Mouse (Mus musculus): ENCODE measurements around the gene Tmco1. TPM values are rescaled to one million over a fixed set of nuclear protein-coding genes. Genes with fewer than 3 reads are reported as not detected.
A peak's percentile ranks its signal among the peaks of the same experiment; 100 is the strongest.

Tmco1 gene
- polyA plus RNA-seq, 1 experiment from 2014 or later = 94.9 TPM

- Histone ChIP-seq H3K4me3 (ENCODE audit: low read depth, low read length) (no peak overlapping the region), H3K27ac (ENCODE audit: low read depth) (no peak overlapping the region), H3K9ac (ENCODE audit: low read length) (no peak overlapping the region), H3K9me3 (ENCODE audit: control insufficient read depth, low read length) (no peaks in the 10 kb centered on the region), H3K27me3 (replicated peaks; ENCODE audit: control insufficient read depth, insufficient read depth, low read length) (no peaks in the 10 kb centered on the region), H3K36me3 (ENCODE audit: control insufficient read depth, insufficient read depth, low read length) (peaks cover 11% of the 10 kb centered on the region), H3K4me2 (ENCODE audit: low read length) (no peak overlapping the region), H3K4me1 (replicated peaks; ENCODE audit: control insufficient read depth, insufficient read depth, low read length) (0 out of 2 replicates have a peak, but pooled peaks cover under 1% of the 10 kb centered on the region)
- ATAC-seq (replicated peaks; ENCODE audit: low FRiP score, low TSS enrichment, low read depth) (no peak), DNase-seq (ENCODE audit: low spot score) (no peak)
- WGBS = 77% methylated on average over 5 of the region's 5 CpGs
These were observed 71.6 kb downstream of the Tmco1 start for GRCm38 (mm10) chr1:167379751-167380150.

GRCm38 (mm10) chr1:167380223-167380622 is 72.0 kb downstream of the Tmco1 start:
- Histone ChIP-seq H3K4me2 (ENCODE audit: low read length) (no peak overlapping the region), H3K4me3 (ENCODE audit: low read depth, low read length) (no peak overlapping the region), H3K27ac (ENCODE audit: low read depth) (no peak overlapping the region), H3K36me3 (ENCODE audit: control insufficient read depth, insufficient read depth, low read length) (peaks cover 11% of the 10 kb centered on the region), H3K9me3 (ENCODE audit: control insufficient read depth, low read length) (no peaks in the 10 kb centered on the region), H3K27me3 (replicated peaks; ENCODE audit: control insufficient read depth, insufficient read depth, low read length) (no peaks in the 10 kb centered on the region), H3K9ac (ENCODE audit: low read length) (no peak overlapping the region), H3K4me1 (replicated peaks; ENCODE audit: control insufficient read depth, insufficient read depth, low read length) (no peaks in the 10 kb centered on the region)
- ATAC-seq (replicated peaks; ENCODE audit: low FRiP score, low TSS enrichment, low read depth) (no peak), DNase-seq (ENCODE audit: low spot score) (no peak)
- WGBS = 86% methylated on average over 2 of the region's 2 CpGs

- DNase-seq (ENCODE audit: low spot score) (no peak), ATAC-seq (replicated peaks; ENCODE audit: low FRiP score, low TSS enrichment, low read depth) (0 out of 2 replicates have a peak, but pooled peaks have one; percentile 51)
- Histone ChIP-seq H3K9ac (ENCODE audit: low read length) (no peak overlapping the region), H3K36me3 (ENCODE audit: control insufficient read depth, insufficient read depth, low read length) (peaks cover 6% of the 10 kb centered on the region), H3K9me3 (ENCODE audit: control insufficient read depth, low read length) (no peaks in the 10 kb centered on the region), H3K27ac (ENCODE audit: low read depth) (no peak overlapping the region), H3K4me2 (ENCODE audit: low read length) (no peak overlapping the region), H3K4me3 (ENCODE audit: low read depth, low read length) (no peak overlapping the region), H3K27me3 (replicated peaks; ENCODE audit: control insufficient read depth, insufficient read depth, low read length) (no peaks in the 10 kb centered on the region), H3K4me1 (replicated peaks; ENCODE audit: control insufficient read depth, insufficient read depth, low read length) (no peaks in the 10 kb centered on the region)
- WGBS = 69% methylated on average over 8 of the region's 8 CpGs
These were observed 73.2 kb downstream of the Tmco1 start for GRCm38 (mm10) chr1:167381050-167382015.

DNA sequence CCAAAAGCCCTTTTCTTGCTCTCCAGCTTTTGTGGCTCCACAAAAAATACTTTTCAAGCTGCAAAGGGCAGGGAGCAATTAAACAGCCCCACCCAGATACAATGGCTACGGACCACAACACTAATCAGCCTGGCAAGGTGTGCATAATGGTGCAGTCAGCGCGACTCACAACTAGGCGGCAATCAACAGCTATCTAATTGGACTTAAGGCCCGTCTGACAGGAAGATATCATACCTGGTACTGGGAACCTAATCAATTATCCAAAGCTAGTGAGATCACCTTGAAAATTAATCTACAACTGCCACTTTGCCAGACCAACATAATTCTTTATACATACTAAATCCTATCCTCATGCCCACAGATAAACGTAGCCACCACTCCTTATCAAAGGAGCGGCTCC is 74.1 kb downstream of the Tmco1 start:
- no peaks in the 10 kb centered on the region for H3K9me3 ChIP-seq (ENCODE audit: control insufficient read depth, low read length)
- ATAC-seq (replicated peaks; ENCODE audit: low FRiP score, low TSS enrichment, low read depth) (no peak), DNase-seq (ENCODE audit: low spot score) (no peak)
- H3K27me3 ChIP-seq (replicated peaks; ENCODE audit: control insufficient read depth, insufficient read depth, low read length) = no peaks in the 10 kb centered on the region
- 77% methylated on average over 7 of the region's 7 CpGs for WGBS
- no peak overlapping the region for H3K4me3 ChIP-seq (ENCODE audit: low read depth, low read length)
- H3K4me2 ChIP-seq (ENCODE audit: low read length) = no peak overlapping the region
- H3K4me1 ChIP-seq (replicated peaks; ENCODE audit: control insufficient read depth, insufficient read depth, low read length) = no peaks in the 10 kb centered on the region
- H3K27ac ChIP-seq (ENCODE audit: low read depth) = no peak overlapping the region
- no peaks in the 10 kb centered on the region for H3K36me3 ChIP-seq (ENCODE audit: control insufficient read depth, insufficient read depth, low read length)
- no peak overlapping the region for H3K9ac ChIP-seq (ENCODE audit: low read length)

DNA sequence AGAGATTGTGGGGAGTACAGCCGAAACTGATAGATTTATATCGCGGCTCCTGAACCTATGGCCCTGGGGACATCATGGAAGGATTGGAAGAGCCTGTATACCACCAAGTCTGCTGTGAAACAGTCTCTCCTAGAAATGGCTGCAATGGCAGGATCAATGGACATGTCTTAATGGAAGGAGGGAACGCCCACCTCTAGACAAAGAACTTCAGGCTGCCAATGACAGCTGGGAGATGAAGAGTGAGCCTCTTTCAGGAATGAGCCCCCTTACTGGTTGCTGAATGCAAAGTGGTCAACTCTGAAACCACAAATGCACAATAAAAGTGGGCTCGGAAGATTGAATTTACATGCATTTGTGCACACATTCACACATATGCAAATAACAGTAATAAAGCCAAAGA is 74.6 kb downstream of the Tmco1 start:
- H3K9ac ChIP-seq (ENCODE audit: low read length) = no peak overlapping the region
- no peak overlapping the region for H3K4me2 ChIP-seq (ENCODE audit: low read length)
- H3K9me3 ChIP-seq (ENCODE audit: control insufficient read depth, low read length) = no peaks in the 10 kb centered on the region
- no peaks in the 10 kb centered on the region for H3K27me3 ChIP-seq (replicated peaks; ENCODE audit: control insufficient read depth, insufficient read depth, low read length)
- H3K27ac ChIP-seq (ENCODE audit: low read depth) = no peak overlapping the region
- DNase-seq (ENCODE audit: low spot score) = no peak
- H3K4me3 ChIP-seq (ENCODE audit: low read depth, low read length) = no peak overlapping the region
- H3K4me1 ChIP-seq (replicated peaks; ENCODE audit: control insufficient read depth, insufficient read depth, low read length) = no peaks in the 10 kb centered on the region
- 86% methylated on average over 5 of the region's 5 CpGs for WGBS
- no peak for ATAC-seq (replicated peaks; ENCODE audit: low FRiP score, low TSS enrichment, low read depth)
- no peaks in the 10 kb centered on the region for H3K36me3 ChIP-seq (ENCODE audit: control insufficient read depth, insufficient read depth, low read length)

DNA sequence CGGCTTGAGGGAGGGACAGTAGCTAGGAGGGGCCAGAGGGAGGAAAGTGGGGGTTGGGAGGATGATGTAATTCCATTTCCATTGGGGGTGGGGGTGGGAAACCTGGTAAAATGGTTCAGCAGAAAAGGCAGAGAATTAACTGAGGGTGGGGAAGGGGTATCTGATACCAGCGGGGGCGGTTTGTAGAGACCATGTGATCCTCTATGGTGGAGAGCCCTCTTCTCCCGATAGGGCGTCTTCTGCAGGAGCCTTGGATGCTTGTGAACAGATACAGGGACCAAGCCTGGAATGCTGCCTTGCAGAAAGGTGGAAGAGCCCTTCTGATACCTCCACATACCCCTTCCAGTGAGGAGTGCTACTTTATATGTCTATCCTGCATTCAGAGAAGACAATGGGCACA is 75.0 kb downstream of the Tmco1 start:
- 84% methylated on average over 5 of the region's 5 CpGs for whole genome bisulfite sequencing
- no peak for DNase-seq (ENCODE audit: low spot score)
- no peak for ATAC-seq (replicated peaks; ENCODE audit: low FRiP score, low TSS enrichment, low read depth)
- H3K4me1 ChIP-seq (replicated peaks; ENCODE audit: control insufficient read depth, insufficient read depth, low read length) = no peaks in the 10 kb centered on the region
- H3K4me2 ChIP-seq (ENCODE audit: low read length) = no peak overlapping the region
- no peaks in the 10 kb centered on the region for H3K9me3 ChIP-seq (ENCODE audit: control insufficient read depth, low read length)
- H3K27ac ChIP-seq (ENCODE audit: low read depth) = no peak overlapping the region
- H3K27me3 ChIP-seq (replicated peaks; ENCODE audit: control insufficient read depth, insufficient read depth, low read length) = no peaks in the 10 kb centered on the region
- H3K4me3 ChIP-seq (ENCODE audit: low read depth, low read length) = no peak overlapping the region
- H3K9ac ChIP-seq (ENCODE audit: low read length) = no peak overlapping the region
- no peaks in the 10 kb centered on the region for H3K36me3 ChIP-seq (ENCODE audit: control insufficient read depth, insufficient read depth, low read length)

Small RNAs within 50 kb of the gene (microRNA-seq; reads per million reads assigned to microRNA genes)
- gene Gm25911 = 0.25 reads per million
- gene Mir6347 = not detected

Other genes with a start within 250 kb of the Tmco1 start
- 47.3 and 53.0 TPM in 2 replicates for gene Uck2, start 23.1 kb upstream of the Tmco1 start, polyA plus RNA-seq (2014; fragmentation: Nextera tagmentation; extraction: Ambion mirVana)
- gene Aldh9a1, start 41.6 kb downstream of the Tmco1 start, polyA plus RNA-seq (2014; fragmentation: Nextera tagmentation; extraction: Ambion mirVana) = 77.8 and 83.3 TPM in 2 replicates
- 179 and 217 TPM in 2 replicates for gene Mgst3, start 85.5 kb downstream of the Tmco1 start, polyA plus RNA-seq (2014; fragmentation: Nextera tagmentation; extraction: Ambion mirVana)
- not detected in 2 replicates for gene Lrrc52, start 158.4 kb downstream of the Tmco1 start, polyA plus RNA-seq (2014; fragmentation: Nextera tagmentation; extraction: Ambion mirVana)